Mouse (Mus musculus): ENCODE results near the gene Crhbp. TPM values are rescaled to one million over a fixed set of nuclear protein-coding genes. Genes with fewer than 3 reads are reported as not detected.

The Crhbp gene
- total RNA-seq, 2 experiments from 2014 or later = not detected

GRCm38 (mm10) chr13:95419204-95419749, 25.4 kb downstream of the Crhbp start:
- no peak for DNase-seq (ENCODE audit: low spot score in 2 of 2)

GRCm38 (mm10) chr13:95418575-95419203, 26.0 kb downstream of the Crhbp start:
- DNase-seq (ENCODE audit: low spot score in 2 of 2) = no peak

GRCm38 (mm10) chr13:95412257-95412656, 32.5 kb downstream of the Crhbp start:
- DNase-seq (ENCODE audit: low spot score in 2 of 2) = no peak

- no peak for DNase-seq (ENCODE audit: low spot score in 2 of 2)
These were observed 51.5 kb downstream of the Crhbp start for GRCm38 (mm10) chr13:95393242-95393641.

GRCm38 (mm10) chr13:95389866-95390865, 54.6 kb downstream of the Crhbp start:
- peak; percentile 12 to 61 for DNase-seq (ENCODE audit: low spot score in 2 of 2)

- DNase-seq (ENCODE audit: low spot score in 2 of 2) = no peak
These were observed 56.5 kb downstream of the Crhbp start for GRCm38 (mm10) chr13:95388226-95388625.

- DNase-seq (ENCODE audit: low spot score in 2 of 2) = no peak
These were observed 62.3 kb downstream of the Crhbp start for GRCm38 (mm10) chr13:95382418-95382817.

Other genes with a start within 250 kb of the Crhbp start
- 100 to 1,000 TPM; 153 TPM for gene Pde8b, start 194.6 kb downstream of the Crhbp start, total RNA-seq (2021)
- 10 to 100 TPM; 54.9 to 59.5 TPM for gene Zbed3, start 121.3 kb downstream of the Crhbp start, total RNA-seq (2021)
- 10 to 100 TPM; 36.2 to 38.4 TPM for gene Aggf1, start 69.6 kb downstream of the Crhbp start, total RNA-seq (2021)
- not detected for gene S100z, start 33.8 kb upstream of the Crhbp start, total RNA-seq (2021)
- 1 to 10 TPM in 1 of 2 experiments, under 1 TPM in 1; 0.42 to 3.1 TPM for gene F2rl1, start 80.3 kb upstream of the Crhbp start, total RNA-seq (2021)
- gene F2r, start 173.6 kb upstream of the Crhbp start, total RNA-seq (2021) = 100 to 1,000 TPM; 103 to 110 TPM